ENCODE assay signal across 9 mouse cellular contexts in the genomic region with DNA sequence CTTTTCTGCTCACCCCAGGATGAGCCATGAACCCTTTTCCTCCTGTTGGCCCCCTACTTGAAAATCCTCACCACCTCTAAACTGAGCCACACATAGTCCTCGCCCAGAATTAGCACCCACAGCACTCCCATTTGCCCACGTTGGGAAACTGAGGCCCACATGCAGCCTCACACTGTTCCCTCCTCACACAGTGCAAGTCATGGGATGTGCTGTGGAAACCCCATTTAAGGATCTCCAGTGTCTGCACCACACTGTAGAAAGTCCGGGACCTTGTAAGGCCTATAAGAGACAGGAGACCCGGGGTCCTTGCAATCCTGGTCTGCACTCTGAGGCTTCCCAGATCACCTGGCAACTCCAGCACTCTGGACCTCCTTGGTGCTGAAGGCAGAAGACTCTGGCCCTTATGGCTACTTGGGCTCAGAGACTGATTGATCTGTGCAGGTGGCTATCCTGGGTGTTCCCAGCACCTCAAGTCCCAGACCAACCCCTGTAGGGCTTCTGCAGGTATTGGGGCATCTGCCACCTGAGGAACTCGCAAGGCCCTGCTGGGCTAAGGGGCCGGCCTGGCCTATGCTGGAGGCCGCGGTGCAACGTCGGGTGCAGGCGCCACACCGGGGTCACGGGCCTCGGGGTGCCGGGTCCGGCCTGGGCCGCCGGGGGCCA. TPM values are rescaled to one million over a fixed set of nuclear protein-coding genes. Genes with fewer than 3 reads are reported as not detected.
DNase-seq lines count a peak whose midpoint lies in the region; ATAC-seq lines count a peak whose summit lies in the region.
"Had no signal": no experiment of that assay in that cellular context is flagged by ENCODE, and none has a peak within 500 bp of the region (broad histone marks: within the 10 kb centered on the region; RNA-seq: fewer than 3 reads in every experiment).

No protein-coding gene starts in this region.

- no peaks in the 10 kb centered on the region for H3K36me3 ChIP-seq in heart, embryonic 14.5 days (ENCODE audit: control insufficient read depth, insufficient read depth, low read length)
- H3K36me3 ChIP-seq in embryonic facial prominence, embryonic 11.5 days (replicated peaks; ENCODE audit: control insufficient read depth, insufficient read depth, low read depth, low read length), result no peaks in the 10 kb centered on the region
- no peaks in the 10 kb centered on the region for H3K36me3 ChIP-seq in intestine, embryonic 15.5 days
- no peaks in the 10 kb centered on the region for H3K36me3 ChIP-seq in midbrain, embryonic 14.5 days (ENCODE audit: control insufficient read depth, insufficient read depth, low read length)

- H3K27ac ChIP-seq in heart, embryonic 14.5 days (replicated peaks in 1 of 2; ENCODE audit: control insufficient read depth in 1 of 2, insufficient read depth in 1 of 2, low read depth in 2 of 2, low read length in 2 of 2), result no peak overlapping the region
- H3K27ac ChIP-seq in embryonic facial prominence, embryonic 11.5 days (replicated peaks; ENCODE audit: low read depth, low read length), result peak overlapping the region; percentile 49
- 0 out of 2 replicates have a peak overlapping the region, but pooled peaks have one; percentile 9 for H3K27ac ChIP-seq in intestine, embryonic 15.5 days
- H3K27ac ChIP-seq in midbrain, embryonic 14.5 days (replicated peaks; ENCODE audit: low read depth, low read length), result peak overlapping the region; percentile 65

- H3K4me2 ChIP-seq in heart, embryonic 14.5 days (ENCODE audit: low read length), result peak overlapping the region; percentile 88
- peak overlapping the region; percentile 90 for H3K4me2 ChIP-seq in embryonic facial prominence, embryonic 11.5 days (ENCODE audit: low read depth, low read length)
- H3K4me2 ChIP-seq in intestine, embryonic 15.5 days (replicated peaks), result peak overlapping the region; percentile 95
- H3K4me2 ChIP-seq in midbrain, embryonic 14.5 days (ENCODE audit: low read length), result peak overlapping the region; percentile 86

- no peaks in the 10 kb centered on the region; the same call in 1 of the 2 replicates for H3K27me3 ChIP-seq in heart, embryonic 14.5 days (ENCODE audit: control insufficient read depth, insufficient read depth, low read length)
- H3K27me3 ChIP-seq in embryonic facial prominence, embryonic 11.5 days (ENCODE audit: control insufficient read depth, insufficient read depth, low read length), result no peaks in the 10 kb centered on the region
- H3K27me3 ChIP-seq in intestine, embryonic 15.5 days (replicated peaks), result no peaks in the 10 kb centered on the region
- H3K27me3 ChIP-seq in midbrain, embryonic 14.5 days (ENCODE audit: control insufficient read depth, insufficient read depth, low read length), result no peaks in the 10 kb centered on the region

- peaks cover 9 to 10% of the 10 kb centered on the region in 2 experiments; a peak in 3 of 4 replicates for H3K4me1 ChIP-seq in heart, embryonic 14.5 days (ENCODE audit: control insufficient read depth in 2 of 2, insufficient read depth in 2 of 2, low read length in 2 of 2)
- H3K4me1 ChIP-seq in embryonic facial prominence, embryonic 11.5 days (ENCODE audit: control insufficient read depth, insufficient read depth, low read length), result peaks cover 2% of the 10 kb centered on the region; the same call in 1 of the 2 replicates
- H3K4me1 ChIP-seq in intestine, embryonic 15.5 days (replicated peaks), result peaks cover 11% of the 10 kb centered on the region
- H3K4me1 ChIP-seq in midbrain, embryonic 14.5 days (ENCODE audit: control insufficient read depth, insufficient read depth, low read length), result peaks cover 20% of the 10 kb centered on the region

- peak overlapping the region; percentile 84 for H3K9ac ChIP-seq in heart, embryonic 14.5 days (ENCODE audit: low read length)
- peak overlapping the region; percentile 78 for H3K9ac ChIP-seq in embryonic facial prominence, embryonic 11.5 days (replicated peaks; ENCODE audit: low read length)
- H3K9ac ChIP-seq in intestine, embryonic 15.5 days, result peak overlapping the region; percentile 62
- peak overlapping the region; percentile 77 for H3K9ac ChIP-seq in midbrain, embryonic 14.5 days (replicated peaks; ENCODE audit: low read length)

- no peaks in the 10 kb centered on the region for H3K9me3 ChIP-seq in heart, embryonic 14.5 days (ENCODE audit: control insufficient read depth, low read length)
- no peaks in the 10 kb centered on the region for H3K9me3 ChIP-seq in embryonic facial prominence, embryonic 11.5 days (replicated peaks; ENCODE audit: control insufficient read depth, low read length)
- no peaks in the 10 kb centered on the region for H3K9me3 ChIP-seq in intestine, embryonic 15.5 days
- H3K9me3 ChIP-seq in midbrain, embryonic 14.5 days (ENCODE audit: control insufficient read depth, low read length), result no peaks in the 10 kb centered on the region

- no peak for DNase-seq in heart, postnatal 25 days (ENCODE audit: low spot score)
- no peak for DNase-seq in embryonic facial prominence, embryonic 11.5 days (ENCODE audit: low spot score)
- DNase-seq in midbrain, embryonic 14.5 days, result no peak
- DNase-seq in left cerebral cortex, postnatal 10 days (ENCODE audit: extremely low spot score in 1 of 2, low spot score in 2 of 2), result no peak
- no peak for DNase-seq in cerebellum, postnatal 14 days
- no peak for DNase-seq in thymus, postnatal 14 days

- intact Hi-C loops in heart, postnatal 25 days (cut with DNase I), result no loop called here
- intact Hi-C loops in left cerebral cortex, postnatal 10 days (cut with DNase I), result no loop called here

- 19% methylated on average over 18 of the region's 18 CpGs for WGBS in heart, embryonic 14.5 days
- WGBS in embryonic facial prominence, embryonic 11.5 days, result 14% methylated on average over 16 of the region's 18 CpGs
- 20% methylated on average over 18 of the region's 18 CpGs for WGBS in intestine, embryonic 15.5 days
- WGBS in midbrain, embryonic 14.5 days, result 15% methylated on average over 18 of the region's 18 CpGs

- H3K4me3 ChIP-seq in heart, embryonic 14.5 days (ENCODE audit: control insufficient read depth in 1 of 2, insufficient read depth in 1 of 2, low read depth in 1 of 2, low read length in 2 of 2), result peak overlapping the region; percentile 51 to 53
- peak overlapping the region; percentile 48 for H3K4me3 ChIP-seq in embryonic facial prominence, embryonic 11.5 days (ENCODE audit: low read depth, low read length)
- H3K4me3 ChIP-seq in intestine, embryonic 15.5 days (replicated peaks), result peak overlapping the region; percentile 47
- H3K4me3 ChIP-seq in midbrain, embryonic 14.5 days (replicated peaks; ENCODE audit: low read depth, low read length), result peak overlapping the region; percentile 43

- peak; percentile 36; the same call in 1 of the 2 replicates for ATAC-seq in heart, embryonic 14.5 days (ENCODE audit: insufficient number of reproducible peaks, insufficient read depth, low FRiP score, low read depth)
- ATAC-seq in embryonic facial prominence, embryonic 11.5 days (replicated peaks; ENCODE audit: insufficient number of reproducible peaks, low FRiP score, low TSS enrichment, low read depth), result peak; percentile 58
- ATAC-seq in intestine, embryonic 15.5 days, result peak; percentile 65
- peak; percentile 59 for ATAC-seq in midbrain, embryonic 14.5 days (ENCODE audit: low FRiP score, low TSS enrichment)
- ATAC-seq: CD4-positive, CD25-positive, alpha-beta regulatory T cell, adult 4 months had no signal

RNA-seq across cellular contexts. Expression of gene Cdkn1c, which starts 23.5 kb away (rescaled TPM):
- 614 and 794 TPM in 2 replicates for polyA plus RNA-seq in heart, embryonic 14.5 days (2014; fragmentation: Nextera tagmentation; extraction: Ambion mirVana)
- 10 to 100 TPM; 35.8 to 44.2 TPM for total RNA-seq in heart, postnatal 25 days (2021)
- polyA plus RNA-seq in embryonic facial prominence, embryonic 11.5 days (2014; fragmentation: Nextera tagmentation; extraction: Ambion mirVana), result 1,085 and 1,117 TPM in 2 replicates
- 672 and 702 TPM in 2 replicates for polyA plus RNA-seq in intestine, embryonic 15.5 days (2015; fragmentation: Nextera tagmentation; extraction: Ambion mirVana)
- polyA plus RNA-seq in midbrain, embryonic 14.5 days (2014; fragmentation: Nextera tagmentation; extraction: Ambion mirVana), result 271 and 417 TPM in 2 replicates
- total RNA-seq in left cerebral cortex, postnatal 10 days (2021), result 10 to 100 TPM; 14.2 to 15.1 TPM

RNA-seq across cellular contexts. Expression of gene Slc22a18, which starts 36.2 kb away (rescaled TPM):
- polyA plus RNA-seq in heart, embryonic 14.5 days (2014; fragmentation: Nextera tagmentation; extraction: Ambion mirVana), result 0.54 and 1.1 TPM in 2 replicates
- total RNA-seq in heart, postnatal 25 days (2021), result under 1 TPM; 0.17 to 0.49 TPM
- polyA plus RNA-seq in embryonic facial prominence, embryonic 11.5 days (2014; fragmentation: Nextera tagmentation; extraction: Ambion mirVana), result 0.58 and 1.0 TPM in 2 replicates
- polyA plus RNA-seq in intestine, embryonic 15.5 days (2015; fragmentation: Nextera tagmentation; extraction: Ambion mirVana), result 11.4 and 13.4 TPM in 2 replicates
- 0.20 and 0.78 TPM in 2 replicates for polyA plus RNA-seq in midbrain, embryonic 14.5 days (2014; fragmentation: Nextera tagmentation; extraction: Ambion mirVana)
- total RNA-seq in left cerebral cortex, postnatal 10 days (2021), result under 1 TPM; 0.24 to 0.61 TPM
- polyA plus RNA-seq: CD4-positive, CD25-positive, alpha-beta regulatory T cell, adult 4 months had no signal

Comparison
In these comparisons a context has a peak if more than half of its experiments do, and no peak if none do; other contexts are left out.
1. H3K27ac ChIP-seq: peak in embryonic facial prominence, embryonic 11.5 days (single experiment), intestine, embryonic 15.5 days (single experiment) and midbrain, embryonic 14.5 days (single experiment); none in heart, embryonic 14.5 days (0 of 2).
2. Peak in every context shown above with its lines, with median percentiles within 50 percentile points of each other: ATAC-seq, H3K4me2 ChIP-seq, H3K4me3 ChIP-seq and H3K9ac ChIP-seq.